Mouse (Mus musculus): Measurements from ENCODE around the gene Ttc17. TPM values are rescaled to one million over a fixed set of nuclear protein-coding genes. Genes with fewer than 3 reads are reported as not detected.
A peak's percentile ranks its signal among the peaks of the same experiment; 100 is the strongest.
"Not testable (repeated sequence)": the region's sequence is repeated elsewhere in the genome, so short reads cannot be mapped to it uniquely, and the experiment has no call there.

The Ttc17 gene
- polyA plus RNA-seq, 1 experiment from 2014 or later: 18.3 TPM

GRCm38 (mm10) chr2:94402096-94402495 is 4.4 kb downstream of the Ttc17 start:
- H3K4me3 ChIP-seq: no peak overlapping the region
- H3K4me2 ChIP-seq (replicated peaks): no peak overlapping the region
- no peak overlapping the region for H3K27ac ChIP-seq
- peaks cover 20% of the 10 kb centered on the region for H3K4me1 ChIP-seq
- no peaks in the 10 kb centered on the region for H3K36me3 ChIP-seq
- 93% methylated on average over 7 of the region's 7 CpGs for WGBS
- no peaks in the 10 kb centered on the region for H3K9me3 ChIP-seq (replicated peaks)
- no peak overlapping the region for H3K9ac ChIP-seq
- no peaks in the 10 kb centered on the region for H3K27me3 ChIP-seq
- ATAC-seq (ENCODE audit: low FRiP score): no peak

- no peak overlapping the region for H3K4me3 ChIP-seq
- no peak for ATAC-seq (ENCODE audit: low FRiP score)
- no peak overlapping the region for H3K27ac ChIP-seq
- H3K4me2 ChIP-seq (replicated peaks): no peak overlapping the region
- no peak overlapping the region for H3K9ac ChIP-seq
- H3K27me3 ChIP-seq: no peaks in the 10 kb centered on the region
- peaks cover 19% of the 10 kb centered on the region for H3K4me1 ChIP-seq
- no peaks in the 10 kb centered on the region for H3K9me3 ChIP-seq (replicated peaks)
- no peaks in the 10 kb centered on the region for H3K36me3 ChIP-seq
- 90% methylated on average over 3 of the region's 3 CpGs for WGBS
These were observed 5.5 kb downstream of the Ttc17 start for GRCm38 (mm10) chr2:94401006-94401405.

DNA sequence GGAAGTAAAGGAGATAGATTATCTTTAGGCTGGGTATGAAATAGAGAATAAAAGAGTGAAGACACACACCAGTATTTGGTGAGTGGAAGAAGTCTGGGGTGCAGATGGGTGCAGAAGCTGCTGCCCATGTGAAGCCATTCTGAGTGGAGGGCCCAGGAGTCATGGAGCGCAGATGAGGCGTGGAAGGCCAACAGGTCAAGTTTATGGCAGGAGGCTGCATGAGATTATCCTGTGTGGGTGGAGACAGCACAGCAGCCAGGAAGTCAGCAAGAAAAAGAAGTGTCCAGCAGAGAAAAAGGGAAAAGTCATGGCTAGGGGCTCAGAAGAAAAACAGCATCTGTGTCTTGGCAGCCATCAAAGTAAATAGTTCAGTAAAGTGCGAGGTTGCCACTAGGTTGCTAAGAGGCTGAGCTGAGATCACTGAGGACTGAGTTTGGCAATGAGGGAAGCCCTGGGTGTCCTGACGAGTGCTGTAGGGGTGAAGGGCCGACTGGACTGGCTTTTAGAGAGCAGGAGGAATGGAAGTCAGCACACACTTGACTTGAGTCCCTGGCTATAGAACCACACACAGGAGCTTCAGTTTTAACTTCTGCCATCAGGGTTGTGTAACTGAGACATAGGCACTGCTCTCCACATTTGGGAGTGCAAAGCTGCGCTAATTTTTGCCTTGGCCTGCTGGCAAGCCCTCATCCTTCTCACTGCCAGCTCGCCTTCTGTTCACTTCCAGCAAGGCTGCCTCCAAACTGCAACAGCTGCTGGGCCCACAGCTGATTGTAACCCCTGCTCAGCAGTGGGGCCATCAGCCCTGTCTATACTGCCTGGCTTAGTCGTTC is 8.1 kb downstream of the Ttc17 start:
- peaks cover 6% of the 10 kb centered on the region for H3K4me1 ChIP-seq
- H3K9ac ChIP-seq: no peak overlapping the region
- H3K27me3 ChIP-seq: no peaks in the 10 kb centered on the region
- 69% methylated on average over 8 of the region's 8 CpGs for WGBS
- H3K9me3 ChIP-seq (replicated peaks): no peaks in the 10 kb centered on the region
- H3K27ac ChIP-seq: peak overlapping the region; percentile 48; the same call in 1 of the 2 replicates
- no peaks in the 10 kb centered on the region for H3K36me3 ChIP-seq
- H3K4me2 ChIP-seq (replicated peaks): no peak overlapping the region
- H3K4me3 ChIP-seq: no peak overlapping the region
- no peak for ATAC-seq (ENCODE audit: low FRiP score)

DNA sequence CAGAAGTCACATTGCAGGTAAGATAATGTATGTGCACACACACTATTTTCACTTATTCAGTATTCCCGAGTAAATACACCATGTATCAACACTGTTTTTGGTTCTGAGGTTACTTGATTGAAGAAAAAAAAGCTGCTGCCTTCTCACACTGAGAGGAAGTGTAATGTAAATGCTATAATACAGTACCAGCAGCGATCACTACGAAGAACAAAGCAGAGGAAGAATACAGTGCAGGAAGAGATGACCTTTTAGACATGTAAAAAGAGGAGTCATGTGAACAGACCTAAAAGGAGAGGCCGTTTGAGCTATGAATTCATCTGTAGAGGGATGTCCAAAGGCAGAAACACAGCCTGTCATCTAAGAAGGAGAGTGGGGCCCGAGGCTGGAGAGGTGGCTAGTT is 9.0 kb downstream of the Ttc17 start:
- Histone ChIP-seq H3K27me3 (no peaks in the 10 kb centered on the region), H3K36me3 (no peaks in the 10 kb centered on the region), H3K27ac (no peak overlapping the region), H3K4me2 (replicated peaks) (no peak overlapping the region), H3K9me3 (replicated peaks) (no peaks in the 10 kb centered on the region), H3K4me3 (no peak overlapping the region), H3K4me1 (peaks cover 6% of the 10 kb centered on the region), H3K9ac (no peak overlapping the region)
- ATAC-seq (ENCODE audit: low FRiP score): no peak
- 83% methylated on average over 5 of the region's 5 CpGs for WGBS

DNA sequence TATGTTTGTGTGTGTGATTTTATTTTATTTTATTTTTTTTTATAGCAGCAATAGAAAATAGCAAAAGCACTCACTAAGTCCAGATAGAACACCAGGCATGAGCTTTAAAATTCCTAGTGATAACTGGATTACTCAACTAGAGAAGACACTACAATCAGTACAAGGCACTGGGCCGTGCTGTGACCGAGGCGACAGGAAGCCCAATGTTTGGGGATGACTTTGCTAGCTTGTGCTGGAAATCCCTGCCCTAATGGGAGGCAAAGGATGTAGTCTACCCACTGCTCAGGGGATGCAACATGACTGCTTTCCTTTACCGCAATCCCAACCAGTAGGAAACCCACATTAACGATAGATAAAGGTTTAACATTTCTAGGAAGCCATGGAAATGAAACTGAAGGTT is 10.2 kb downstream of the Ttc17 start:
- Histone ChIP-seq H3K27me3 (no peaks in the 10 kb centered on the region), H3K4me3 (no peak overlapping the region), H3K27ac (no peak overlapping the region), H3K9me3 (replicated peaks) (no peaks in the 10 kb centered on the region), H3K9ac (no peak overlapping the region), H3K4me2 (replicated peaks) (no peak overlapping the region), H3K4me1 (peaks cover 6% of the 10 kb centered on the region), H3K36me3 (no peaks in the 10 kb centered on the region)
- no peak for ATAC-seq (ENCODE audit: low FRiP score)
- WGBS: 89% methylated on average over 5 of the region's 5 CpGs

DNA sequence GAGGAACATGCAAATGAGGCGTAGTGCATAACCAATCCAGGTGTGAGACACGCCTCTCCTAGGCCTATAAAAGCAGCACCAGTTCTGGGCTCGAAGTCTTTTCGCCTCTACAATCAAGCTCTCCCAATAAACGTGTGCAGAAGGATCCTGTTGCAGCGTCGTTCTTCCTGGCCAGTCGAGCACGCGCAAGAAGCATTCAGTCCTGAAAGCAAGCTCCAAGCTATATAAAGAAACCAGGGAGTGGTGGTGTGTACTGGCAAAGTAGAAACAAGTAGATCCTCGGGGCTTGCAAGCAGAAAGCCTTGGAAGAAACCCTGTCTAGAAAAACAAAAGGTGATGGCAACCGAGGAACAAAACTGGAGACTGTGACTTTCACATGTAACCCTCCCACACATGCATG is 15.4 kb downstream of the Ttc17 start:
- H3K27ac ChIP-seq; H3K36me3 ChIP-seq; H3K9me3 ChIP-seq (replicated peaks); H3K4me3 ChIP-seq; H3K4me1 ChIP-seq; H3K27me3 ChIP-seq; H3K9ac ChIP-seq; H3K4me2 ChIP-seq (replicated peaks); ATAC-seq (ENCODE audit: low FRiP score): not testable (repeated sequence)
- 96% methylated on average over 12 of the region's 12 CpGs for WGBS

DNA sequence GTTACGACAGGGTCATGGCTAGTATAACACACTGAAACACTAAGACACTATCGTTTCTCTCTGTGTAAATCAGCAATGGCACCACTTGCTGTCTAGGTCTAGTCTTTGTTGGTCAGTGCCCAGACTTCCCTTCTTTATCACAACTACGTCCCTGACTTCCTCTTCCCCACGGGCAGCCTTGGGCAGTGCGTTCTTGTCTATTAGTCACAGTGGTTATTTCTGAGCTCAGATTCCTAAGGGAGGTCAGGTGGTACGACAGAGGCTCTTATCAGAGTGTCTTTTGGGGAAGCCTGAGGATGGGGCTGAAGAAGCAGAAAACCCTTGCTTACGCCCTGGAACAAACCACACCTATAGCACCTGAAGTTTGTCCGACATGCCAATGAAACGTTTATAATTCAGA is 17.5 kb downstream of the Ttc17 start:
- Histone ChIP-seq H3K27ac (no peak overlapping the region), H3K9ac (no peak overlapping the region), H3K27me3 (no peaks in the 10 kb centered on the region), H3K4me1 (no peaks in the 10 kb centered on the region), H3K4me2 (replicated peaks) (no peak overlapping the region), H3K9me3 (replicated peaks) (no peaks in the 10 kb centered on the region), H3K4me3 (no peak overlapping the region), H3K36me3 (peaks cover 20% of the 10 kb centered on the region)
- WGBS: 85% methylated on average over 9 of the region's 9 CpGs
- no peak for ATAC-seq (ENCODE audit: low FRiP score)

DNA sequence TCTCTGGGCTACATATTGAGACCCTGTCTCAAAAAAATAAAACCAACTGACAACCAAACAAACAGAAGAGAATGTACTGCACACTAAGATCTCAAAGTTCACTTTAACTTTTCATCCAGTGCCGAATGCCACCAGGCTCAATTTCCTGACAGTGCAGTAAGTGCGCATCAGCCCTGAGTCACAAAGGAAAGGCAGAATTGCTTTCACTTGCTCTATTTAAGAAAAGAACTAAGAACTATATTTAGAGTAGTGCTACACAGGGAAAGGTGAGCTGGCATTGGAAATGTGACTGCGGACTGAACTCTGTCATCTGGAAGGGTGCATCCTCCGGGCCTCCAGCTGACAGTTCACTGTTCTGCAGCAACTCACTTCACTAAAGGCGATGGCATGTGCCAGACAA is 18.6 kb downstream of the Ttc17 start:
- no peak for ATAC-seq (ENCODE audit: low FRiP score)
- no peak overlapping the region for H3K4me2 ChIP-seq (replicated peaks)
- H3K9me3 ChIP-seq (replicated peaks): no peaks in the 10 kb centered on the region
- H3K36me3 ChIP-seq: peaks cover 30% of the 10 kb centered on the region
- no peaks in the 10 kb centered on the region for H3K27me3 ChIP-seq
- no peak overlapping the region for H3K9ac ChIP-seq
- 94% methylated on average over 5 of the region's 5 CpGs for WGBS
- H3K4me3 ChIP-seq: no peak overlapping the region
- H3K27ac ChIP-seq: no peak overlapping the region
- H3K4me1 ChIP-seq: no peaks in the 10 kb centered on the region

DNA sequence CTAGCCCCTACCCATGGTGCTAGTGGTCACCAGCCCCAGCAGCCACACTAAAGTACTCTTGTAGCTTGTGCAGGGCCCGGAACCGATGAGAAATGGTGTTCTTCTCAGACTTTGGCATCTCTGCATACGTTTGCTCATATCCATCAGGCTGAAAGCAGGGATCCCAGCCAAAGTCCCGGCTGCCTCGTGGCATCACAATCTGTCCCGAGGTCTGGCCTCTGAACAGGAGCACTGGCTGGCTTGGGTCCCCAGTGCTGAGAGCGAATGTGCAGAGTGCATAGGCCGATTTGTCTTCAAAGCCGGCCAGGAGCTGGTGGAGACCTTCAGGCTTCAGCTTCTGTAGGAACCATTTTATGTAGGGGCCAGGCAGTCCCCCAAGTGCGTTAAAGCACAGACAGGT is 22.0 kb downstream of the Ttc17 start:
- not testable (repeated sequence) for ATAC-seq (ENCODE audit: low FRiP score); H3K4me1 ChIP-seq
- 96% methylated on average over 10 of the region's 10 CpGs for WGBS

DNA sequence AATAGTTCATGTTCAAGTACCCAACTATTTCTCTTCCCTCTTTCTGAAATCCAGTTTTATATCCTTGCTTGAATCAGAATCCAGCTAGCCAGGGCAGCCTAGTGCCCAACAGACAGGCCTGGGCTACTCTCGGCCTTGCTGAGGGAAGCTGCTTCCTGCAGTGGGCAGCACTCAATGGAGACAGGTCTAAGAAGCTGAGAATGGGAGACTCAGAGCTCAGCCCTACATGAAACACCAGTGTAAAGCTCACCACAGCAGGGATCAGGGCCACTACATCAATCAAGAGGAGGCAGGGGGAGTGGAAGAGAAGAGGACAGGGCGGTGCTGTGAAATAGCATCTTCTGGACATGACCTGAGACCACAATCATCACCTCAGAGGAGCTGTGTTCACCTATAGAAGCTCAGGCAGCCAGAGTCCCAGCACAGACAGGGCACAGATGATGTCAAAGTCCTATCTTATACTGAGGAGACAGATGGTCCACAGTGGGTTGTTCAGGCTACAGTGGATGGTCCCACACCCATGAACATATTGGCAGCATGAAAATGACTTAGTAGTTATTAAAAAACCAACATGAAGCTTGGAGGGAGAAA is 25.3 kb downstream of the Ttc17 start:
- ATAC-seq (ENCODE audit: low FRiP score): no peak
- Histone ChIP-seq H3K9me3 (replicated peaks) (no peaks in the 10 kb centered on the region), H3K4me1 (no peaks in the 10 kb centered on the region), H3K27me3 (no peaks in the 10 kb centered on the region), H3K9ac (no peak overlapping the region), H3K36me3 (peaks cover 45% of the 10 kb centered on the region), H3K4me3 (no peak overlapping the region), H3K4me2 (replicated peaks) (no peak overlapping the region), H3K27ac (no peak overlapping the region)
- 72% methylated on average over 2 of the region's 2 CpGs for WGBS

More for the DNA sequence above, 22.0 kb downstream of the Ttc17 start:
- H3K9ac ChIP-seq; H3K27me3 ChIP-seq; H3K27ac ChIP-seq; H3K4me3 ChIP-seq; H3K9me3 ChIP-seq (replicated peaks); H3K4me2 ChIP-seq (replicated peaks): not testable (repeated sequence)
- H3K36me3 ChIP-seq: peaks cover 38% of the 10 kb centered on the region

- no peaks in the 10 kb centered on the region for H3K4me1 ChIP-seq
- no peaks in the 10 kb centered on the region for H3K9me3 ChIP-seq (replicated peaks)
- no peak overlapping the region for H3K9ac ChIP-seq
- H3K4me2 ChIP-seq (replicated peaks): no peak overlapping the region
- no peaks in the 10 kb centered on the region for H3K27me3 ChIP-seq
- peaks cover 47% of the 10 kb centered on the region for H3K36me3 ChIP-seq
- 86% methylated on average over 11 of the region's 11 CpGs for WGBS
- ATAC-seq (ENCODE audit: low FRiP score): no peak
- no peak overlapping the region for H3K4me3 ChIP-seq
- no peak overlapping the region for H3K27ac ChIP-seq
These were observed 27.8 kb downstream of the Ttc17 start for GRCm38 (mm10) chr2:94378678-94379077.

- Histone ChIP-seq H3K4me1 (no peaks in the 10 kb centered on the region), H3K36me3 (peaks cover 73% of the 10 kb centered on the region), H3K4me3 (no peak overlapping the region), H3K27ac (no peak overlapping the region), H3K4me2 (replicated peaks) (no peak overlapping the region), H3K9ac (no peak overlapping the region), H3K27me3 (no peaks in the 10 kb centered on the region), H3K9me3 (replicated peaks) (no peaks in the 10 kb centered on the region)
- no peak for ATAC-seq (ENCODE audit: low FRiP score)
- 85% methylated on average over 6 of the region's 6 CpGs for WGBS
These were observed 35.4 kb downstream of the Ttc17 start for GRCm38 (mm10) chr2:94371093-94371492.

DNA sequence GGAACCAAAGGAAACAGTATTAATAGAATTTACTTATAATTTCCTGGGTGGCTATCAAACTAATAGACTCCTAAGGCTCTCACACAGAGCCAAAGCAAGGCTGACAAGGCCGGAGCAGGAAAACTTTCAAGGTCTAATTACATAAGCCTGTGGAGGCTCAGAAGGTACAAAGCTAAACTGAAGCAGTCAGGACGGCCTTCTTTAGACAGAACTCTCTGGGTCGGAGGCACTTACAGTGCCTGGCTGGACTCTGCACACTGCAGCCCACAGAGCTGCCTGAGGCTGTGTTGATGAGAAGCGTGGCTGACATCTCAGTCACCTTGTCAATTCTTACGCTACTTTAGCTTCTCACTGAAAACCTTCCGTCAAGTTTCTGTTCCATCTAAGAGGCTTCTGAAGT is 42.7 kb downstream of the Ttc17 start:
- ATAC-seq (ENCODE audit: low FRiP score): no peak
- Histone ChIP-seq H3K27me3 (no peaks in the 10 kb centered on the region), H3K9ac (no peak overlapping the region), H3K27ac (no peak overlapping the region), H3K4me3 (no peak overlapping the region), H3K4me2 (replicated peaks) (no peak overlapping the region), H3K9me3 (replicated peaks) (peaks cover 5% of the 10 kb centered on the region; the same call in 1 of the 2 replicates), H3K36me3 (peaks cover 79% of the 10 kb centered on the region), H3K4me1 (no peaks in the 10 kb centered on the region)
- WGBS: 97% methylated on average over 6 of the region's 6 CpGs

Data from hindbrain, embryonic 12.5 days (tissue).